Mouse (Mus musculus) brain, embryonic 14.5 days (tissue): ENCODE results near the gene Cdk17.

Experiments used
- CTCF ChIP-seq: fragments of 200-500 bp; IDR thresholded peaks from 2 replicates; pipeline ENCODE4 v1.5.1; 2012; ENCODE audit warnings: inconsistent platforms, mild to moderate bottlenecking, moderate library complexity, borderline replicate concordance; ENCODE audit not compliant: insufficient read depth, insufficient read length; ENCODE audit errors: extremely low read depth
- POLR2A ChIP-seq: fragments of 200-500 bp; IDR thresholded peaks from 2 replicates; pipeline ENCODE4 v1.6.1; 2012; ENCODE audit warnings: mild to moderate bottlenecking, inconsistent platforms, borderline replicate concordance; ENCODE audit not compliant: poor library complexity, insufficient read depth, insufficient read length, severe bottlenecking; ENCODE audit errors: extremely low read depth

DNA sequence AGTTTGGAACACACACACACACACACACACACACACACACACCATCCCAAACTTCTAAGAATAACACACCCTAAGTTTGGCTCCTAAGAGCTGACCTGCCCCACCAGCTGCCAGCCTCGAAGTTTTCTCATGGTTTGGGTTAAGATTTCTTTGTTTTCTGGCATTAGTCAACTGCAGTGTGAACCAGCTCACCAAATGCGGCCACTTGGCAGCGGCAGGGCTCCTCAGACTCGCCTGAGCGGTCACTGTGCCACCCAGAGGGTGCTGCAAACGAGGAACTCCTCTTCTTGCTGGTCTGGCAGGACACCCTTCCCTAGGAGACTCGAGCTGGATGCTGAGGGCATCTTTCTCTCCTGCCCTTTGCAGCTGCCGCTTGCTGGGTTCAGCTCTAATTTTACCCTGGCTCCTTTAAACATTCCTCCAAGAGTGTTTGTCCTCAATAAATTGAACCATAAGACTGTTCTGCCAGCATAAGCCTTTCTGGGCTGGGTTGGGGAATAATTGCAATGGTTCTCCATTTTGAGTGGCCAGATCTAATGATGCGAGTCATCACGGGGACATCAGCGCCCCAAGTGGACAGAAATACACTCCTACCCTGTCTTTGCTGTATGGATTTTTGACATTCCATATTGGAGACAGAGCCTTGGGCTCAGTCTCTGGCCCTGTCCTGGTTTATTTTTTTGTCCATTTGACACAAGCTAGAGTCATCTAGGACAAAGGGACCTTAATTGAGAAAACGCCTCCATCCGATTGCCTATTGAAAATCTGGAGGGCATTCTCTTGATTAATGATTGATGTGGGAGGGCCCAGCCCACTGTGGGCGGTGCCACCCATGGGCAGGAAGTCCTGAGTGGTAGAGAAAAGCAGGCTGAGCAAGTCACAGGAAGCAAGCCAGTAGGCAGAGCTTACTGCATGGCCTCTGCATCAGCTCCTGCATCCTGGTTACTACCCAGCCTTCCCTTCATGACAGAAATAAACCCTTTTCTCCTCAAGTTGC is 112.6 kb downstream of the Cdk17 start:
- TF ChIP-seq POLR2A = no peak
- TF ChIP-seq CTCF = no peak
